In genomic region chr9:95750037-95750511, GRCm38 (mm10) we compare ENCODE assay signal across 8 mouse cellular contexts. TPM values are rescaled to one million over a fixed set of nuclear protein-coding genes. Genes with fewer than 3 reads are reported as not detected.
A peak's percentile ranks its signal among the peaks of the same experiment; 100 is the strongest.
DNase-seq lines count a peak whose midpoint lies in the region; ATAC-seq and TF ChIP-seq lines count a peak whose summit lies in the region.

Trpc1 (minus strand) TSS chr9:95750375.

- peak; percentile 84 for TF ChIP-seq POLR2A in embryonic fibroblast, embryonic 13.5 days (IDR thresholded peaks at IDR 0.05; ENCODE audit: low read depth, low read length)
- no peak for TF ChIP-seq POLR2A in liver, adult 2 months (IDR thresholded peaks at IDR 0.05; ENCODE audit: extremely low read depth, insufficient read depth, low read length)

- peak within 1 kb of the TSS; percentile 51 for H3K4me3 ChIP-seq in embryonic fibroblast, embryonic 13.5 days (ENCODE audit: insufficient read depth, low read length)
- peak within 1 kb of the TSS; percentile 76 for H3K4me3 ChIP-seq in heart, embryonic 10.5 days
- peak within 1 kb of the TSS; percentile 77 for H3K4me3 ChIP-seq in kidney, embryonic 15.5 days (replicated peaks)
- peak within 1 kb of the TSS; percentile 67 for H3K4me3 ChIP-seq in liver, adult 2 months (ENCODE audit: insufficient read depth, low read depth, low read length)
- H3K4me3 ChIP-seq in stomach, embryonic 14.5 days (ENCODE audit: low read depth, low read length) = peak within 1 kb of the TSS; percentile 64

- peak; percentile 78 for DNase-seq in 3T3-L1 (ENCODE audit: low read depth, low spot score)
- DNase-seq in brain, adult 2 months (ENCODE audit: low read depth, low spot score) = peak; percentile 95
- peak; percentile 93 for DNase-seq in heart, embryonic 10.5 days (ENCODE audit: low spot score)
- DNase-seq in liver, adult 2 months (ENCODE audit: extremely low read depth, low read depth, low spot score) = peak; percentile 22
- peak; percentile 57 for DNase-seq in naive thymus-derived CD4-positive, alpha-beta T cell, adult 2 months (ENCODE audit: low read depth)

- H3K27me3 ChIP-seq in heart, embryonic 10.5 days (ENCODE audit: insufficient read depth, poor library complexity, severe bottlenecking) = peaks cover 19% of the 10 kb centered on the region
- H3K27me3 ChIP-seq in kidney, embryonic 15.5 days = peaks cover 37% of the 10 kb centered on the region
- peaks cover 7% of the 10 kb centered on the region for H3K27me3 ChIP-seq in liver, adult 2 months (ENCODE audit: control insufficient read depth, insufficient read depth, low read length)
- no peaks in the 10 kb centered on the region for H3K27me3 ChIP-seq in stomach, embryonic 14.5 days (ENCODE audit: control insufficient read depth, insufficient read depth, low read length)

- H3K27ac ChIP-seq in embryonic fibroblast, embryonic 13.5 days (ENCODE audit: insufficient read depth, low read length) = no peak within 1 kb of the TSS
- H3K27ac ChIP-seq in heart, embryonic 10.5 days = peak within 1 kb of the TSS; percentile 90
- no peak within 1 kb of the TSS for H3K27ac ChIP-seq in kidney, embryonic 15.5 days
- no peak within 1 kb of the TSS for H3K27ac ChIP-seq in liver, adult 2 months (replicated peaks; ENCODE audit: insufficient read depth, low read depth, low read length)
- no peak within 1 kb of the TSS for H3K27ac ChIP-seq in stomach, embryonic 14.5 days (ENCODE audit: low read length)

- H3K9ac ChIP-seq in kidney, embryonic 15.5 days = peak within 1 kb of the TSS; percentile 72
- H3K9ac ChIP-seq in liver, adult 2 months (ENCODE audit: low read depth, low read length) = peak within 1 kb of the TSS; percentile 61
- H3K9ac ChIP-seq in stomach, embryonic 14.5 days (replicated peaks; ENCODE audit: low read depth, low read length) = peak within 1 kb of the TSS; percentile 60

- peak; percentile 99 for ATAC-seq in kidney, embryonic 15.5 days (replicated peaks; ENCODE audit: low FRiP score)
- peak; percentile 97 for ATAC-seq in stomach, embryonic 14.5 days (ENCODE audit: insufficient number of reproducible peaks, insufficient read depth, low FRiP score, low read depth)

- H3K36me3 ChIP-seq in heart, embryonic 10.5 days = no peaks in the 10 kb centered on the region
- no peaks in the 10 kb centered on the region for H3K36me3 ChIP-seq in kidney, embryonic 15.5 days
- H3K36me3 ChIP-seq in liver, adult 2 months (ENCODE audit: control insufficient read depth, insufficient read depth, low read length) = no peaks in the 10 kb centered on the region
- no peaks in the 10 kb centered on the region for H3K36me3 ChIP-seq in stomach, embryonic 14.5 days (ENCODE audit: control insufficient read depth, insufficient read depth, low read length)

- H3K4me1 ChIP-seq in embryonic fibroblast, embryonic 13.5 days (ENCODE audit: control insufficient read depth, insufficient read depth, low read length) = no peaks in the 10 kb centered on the region
- H3K4me1 ChIP-seq in heart, embryonic 10.5 days = peaks cover 7% of the 10 kb centered on the region
- H3K4me1 ChIP-seq in kidney, embryonic 15.5 days = peaks cover 16% of the 10 kb centered on the region
- H3K4me1 ChIP-seq in liver, adult 2 months (ENCODE audit: control insufficient read depth, insufficient read depth, low read length) = no peaks in the 10 kb centered on the region
- H3K4me1 ChIP-seq in stomach, embryonic 14.5 days (ENCODE audit: control insufficient read depth, insufficient read depth, low read length) = no peaks in the 10 kb centered on the region

- TF ChIP-seq CTCF in embryonic fibroblast, embryonic 13.5 days (IDR thresholded peaks at IDR 0.05; ENCODE audit: borderline replicate concordance, insufficient read depth, low read length) = no peak
- no peak for TF ChIP-seq CTCF in liver, adult 2 months (IDR thresholded peaks at IDR 0.05; ENCODE audit: low read depth, low read length)

- peak within 1 kb of the TSS; percentile 98 for H3K4me2 ChIP-seq in kidney, embryonic 15.5 days
- peak within 1 kb of the TSS; percentile 73 for H3K4me2 ChIP-seq in stomach, embryonic 14.5 days (replicated peaks; ENCODE audit: low read depth, low read length)

- under 1% methylated on average over 55 of the region's 56 CpGs for WGBS in heart, embryonic 10.5 days
- WGBS in kidney, embryonic 15.5 days = under 1% methylated on average over 55 of the region's 56 CpGs
- WGBS in liver, adult 2 months = under 1% methylated on average over 56 of the region's 56 CpGs
- under 1% methylated on average over 51 of the region's 56 CpGs for WGBS in stomach, embryonic 14.5 days

- no peaks in the 10 kb centered on the region for H3K79me2 ChIP-seq in liver, adult 2 months (ENCODE audit: control insufficient read depth, insufficient read depth, low read length)

- H3K9me3 ChIP-seq in heart, embryonic 10.5 days = no peaks in the 10 kb centered on the region
- no peaks in the 10 kb centered on the region for H3K9me3 ChIP-seq in kidney, embryonic 15.5 days (replicated peaks)
- H3K9me3 ChIP-seq in stomach, embryonic 14.5 days (ENCODE audit: control insufficient read depth, low read depth, low read length) = no peaks in the 10 kb centered on the region

RNA-seq across cellular contexts. Expression of gene Trpc1, which starts in this region (rescaled TPM):
- polyA plus RNA-seq in embryonic fibroblast, embryonic 13.5 days (2011; ENCODE audit: insufficient read length, low read depth, missing spikeins) = 7.1 and 9.6 TPM in 2 replicates
- polyA plus RNA-seq in heart, embryonic 10.5 days (2016; fragmentation: Nextera tagmentation; extraction: Ambion mirVana) = 1.4 TPM in 2 replicates
- polyA plus RNA-seq in kidney, embryonic 15.5 days (2015; fragmentation: Nextera tagmentation; extraction: Ambion mirVana) = 3.6 and 3.9 TPM in 2 replicates
- total RNA-seq in liver, adult 2 months (2014; rRNA removed) = 0.74 TPM in 2 replicates
- 0.05 and 0.16 TPM in 2 replicates for polyA plus RNA-seq in liver, adult 2 months (2012; rRNA removed)
- polyA plus RNA-seq in stomach, embryonic 14.5 days (2014; fragmentation: Nextera tagmentation; extraction: Ambion mirVana) = 3.4 and 4.0 TPM in 2 replicates

Comparison
In these comparisons a context has a peak if more than half of its experiments do, and no peak if none do; other contexts are left out.
1. Peak in DNase-seq, H3K4me3 ChIP-seq and H3K9ac ChIP-seq in liver, adult 2 months; RNA of the gene not detected or under 1 TPM.
2. DNase-seq: peak in every context shown above with its lines; median percentile 95 in brain, adult 2 months; 93 in heart, embryonic 10.5 days; 78 in 3T3-L1; 57 in naive thymus-derived CD4-positive, alpha-beta T cell, adult 2 months; 22 in liver, adult 2 months.